Mouse (Mus musculus) lung, postnatal 0 days (tissue): Measurements from ENCODE around the gene Neurl4.

Experiments
- CTCF ChIP-seq: IDR thresholded peaks from 2 replicates; pipeline ENCODE4 v1.5.1; 2016; ENCODE audit warnings: antibody characterized with exemption, mild to moderate bottlenecking
- EP300 ChIP-seq: IDR thresholded peaks from 2 replicates; pipeline ENCODE4 v1.6.1; 2016; ENCODE audit warnings: antibody characterized with exemption, mild to moderate bottlenecking, control low read depth

GRCm38 (mm10) chr11:69901993-69902392 lies 1.1 kb downstream of the Neurl4 start:
- TF ChIP-seq EP300 (no peak), CTCF (peak; percentile 7; the same call in 1 of the 2 replicates)
